Mouse (Mus musculus) limb, embryonic 10.5 days (tissue): ENCODE measurements around the gene Gnptg. TPM values are rescaled to one million over a fixed set of nuclear protein-coding genes. Genes with fewer than 3 reads are reported as not detected.
A peak's percentile ranks its signal among the peaks of the same experiment; 100 is the strongest.

Experiments used
- DNase-seq: peaks from one replicate; pipeline ENCODE4 v3.0.0-alpha.2; 2017; ENCODE audit warnings: low spot score
- H3K27ac ChIP-seq: fragments of 300-500 bp; sonication (generic); 2 replicates; pipeline ENCODE4 v1.5.1; 2016; ENCODE audit warnings: mild to moderate bottlenecking
- H3K27me3 ChIP-seq: fragments of 300-500 bp; sonication (generic); 2 replicates; pipeline ENCODE4 v1.6.1; 2016; ENCODE audit warnings: low read depth, mild to moderate bottlenecking; ENCODE audit not compliant: poor library complexity, severe bottlenecking
- H3K36me3 ChIP-seq: fragments of 300-500 bp; sonication (generic); 2 replicates; pipeline ENCODE4 v1.6.1; 2016; ENCODE audit warnings: mild to moderate bottlenecking, moderate library complexity
- H3K4me1 ChIP-seq: fragments of 300-500 bp; sonication (generic); 2 replicates; pipeline ENCODE4 v1.6.1; 2016
- H3K4me3 ChIP-seq: fragments of 300-500 bp; sonication (generic); 2 replicates; pipeline ENCODE4 v1.5.1; 2016; ENCODE audit warnings: mild to moderate bottlenecking, moderate library complexity
- H3K9me3 ChIP-seq: fragments of 300-500 bp; sonication (generic); replicated peaks from 2 replicates; pipeline ENCODE4 v1.6.1; 2016; ENCODE audit warnings: mild to moderate bottlenecking
- WGBS: fragments of 180-500 bp; shearing (Covaris S2); methylation state at CpG from one replicate; pipeline ENCODE4 v1.1.7; 2016; 5-methylcytosine and 5-hydroxymethylcytosine counted together
- microRNA-seq: library from miRNA; unstranded; fragments of <30 nt; microRNA quantifications from one replicate; pipeline ENCODE4, GENCODE M21; 2017
- polyA plus RNA-seq: library from polyadenylated mRNA; unstranded; fragments of >200 nt; fragmentation: Nextera tagmentation; extraction: Ambion mirVana; gene quantifications from 2 replicates; pipeline ENCODE4 v1.2.1, GENCODE M21; 2016

Gene Gnptg
- polyA plus RNA-seq, 1 experiment from 2014 or later = 34.6 TPM

DNA sequence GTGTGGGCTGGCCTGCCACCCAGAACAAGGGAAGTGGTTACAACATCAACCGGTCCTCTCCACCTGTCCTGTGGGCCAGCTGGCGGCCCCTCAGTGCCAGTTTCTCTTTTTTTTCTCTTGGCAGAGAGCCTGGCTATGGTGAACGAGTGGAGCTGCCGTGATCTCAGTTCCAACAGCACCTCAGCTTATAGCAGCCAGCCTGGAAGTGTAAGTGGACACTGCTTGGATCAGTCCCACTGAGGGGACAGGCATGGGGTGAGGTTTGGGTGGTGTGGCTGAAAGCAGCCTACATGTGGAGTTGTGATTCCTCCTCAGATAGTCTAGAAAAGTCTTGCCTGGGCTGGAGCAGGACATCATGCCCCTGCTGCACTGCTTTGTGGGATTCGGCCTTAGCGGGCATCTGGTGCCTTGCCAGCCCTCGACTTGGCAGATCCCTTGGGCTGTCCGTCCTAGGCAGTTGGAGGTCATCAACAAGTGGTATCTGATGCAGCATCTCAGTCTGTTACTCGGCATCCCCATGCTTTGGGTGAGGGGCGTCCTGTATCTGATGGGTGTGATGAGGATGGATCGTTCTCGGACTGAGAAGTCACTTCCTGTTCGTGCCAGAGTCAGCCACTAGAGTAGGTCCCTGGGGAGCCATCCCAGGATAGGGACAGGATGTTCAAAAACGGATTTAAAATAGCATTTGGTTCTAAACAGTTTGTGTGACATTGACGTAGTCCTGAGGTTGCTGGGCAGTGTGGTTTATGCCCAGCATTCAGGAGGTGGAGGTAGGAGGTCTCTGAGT lies 29.1 kb downstream of the Gnptg start:
- 89% methylated on average over 15 of the region's 15 CpGs for WGBS
- Histone ChIP-seq H3K4me3 (no peak overlapping the region), H3K27me3 (no peaks in the 10 kb centered on the region), H3K27ac (no peak overlapping the region), H3K36me3 (peaks cover 98% of the 10 kb centered on the region), H3K9me3 (no peaks in the 10 kb centered on the region), H3K4me1 (no peaks in the 10 kb centered on the region)
- DNase-seq = no peak

DNA sequence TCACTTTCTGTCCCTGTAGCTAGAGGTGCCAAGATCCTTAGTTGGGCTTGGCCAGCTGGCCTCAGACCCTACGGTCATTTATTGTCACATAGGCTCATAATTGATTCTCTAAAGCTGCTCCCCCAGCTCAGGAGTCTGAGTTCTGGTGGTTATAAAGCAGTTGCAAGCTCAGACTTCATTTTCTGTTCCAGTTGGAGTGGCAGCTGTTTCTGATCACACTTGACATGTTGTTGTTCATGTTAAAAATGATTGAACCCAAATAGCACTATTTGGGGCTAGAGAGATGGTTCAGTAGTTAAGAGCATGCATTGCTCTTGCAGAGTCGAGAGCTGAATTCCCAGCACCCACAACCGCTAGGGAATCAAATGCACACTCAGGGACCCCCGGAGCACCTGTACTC lies 29.9 kb downstream of the Gnptg start:
- no peak for DNase-seq
- H3K27me3 ChIP-seq = no peaks in the 10 kb centered on the region
- WGBS = 90% methylated on average over 4 of the region's 4 CpGs
- no peaks in the 10 kb centered on the region for H3K9me3 ChIP-seq
- H3K4me3 ChIP-seq = no peak overlapping the region
- peaks cover 98% of the 10 kb centered on the region for H3K36me3 ChIP-seq
- H3K27ac ChIP-seq = no peak overlapping the region
- H3K4me1 ChIP-seq = no peaks in the 10 kb centered on the region

DNA sequence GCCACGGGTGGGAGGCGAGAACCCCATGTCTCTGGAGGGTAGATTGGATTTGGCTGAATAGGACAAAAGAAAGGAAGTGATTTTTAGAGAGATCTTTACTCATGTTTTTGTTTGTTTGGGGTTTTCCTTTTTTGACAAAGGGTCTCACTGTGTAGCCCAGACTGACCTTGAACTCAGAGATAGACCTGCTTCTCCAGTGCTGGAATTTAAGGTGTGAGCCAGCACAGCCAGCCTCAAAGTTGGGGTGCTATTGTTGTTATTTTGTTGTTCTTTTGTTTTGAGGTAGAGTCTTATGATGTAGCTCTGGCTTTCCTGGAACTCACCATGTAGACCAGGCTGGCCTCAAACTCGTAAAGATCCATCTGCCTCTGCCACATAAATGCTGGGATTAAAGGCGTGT lies 37.5 kb downstream of the Gnptg start:
- Histone ChIP-seq H3K4me3 (no peak overlapping the region), H3K36me3 (peaks cover 90% of the 10 kb centered on the region), H3K4me1 (no peaks in the 10 kb centered on the region), H3K27ac (no peak overlapping the region), H3K27me3 (no peaks in the 10 kb centered on the region), H3K9me3 (no peaks in the 10 kb centered on the region)
- DNase-seq = no peak
- WGBS = 94% methylated on average over 4 of the region's 4 CpGs

DNA sequence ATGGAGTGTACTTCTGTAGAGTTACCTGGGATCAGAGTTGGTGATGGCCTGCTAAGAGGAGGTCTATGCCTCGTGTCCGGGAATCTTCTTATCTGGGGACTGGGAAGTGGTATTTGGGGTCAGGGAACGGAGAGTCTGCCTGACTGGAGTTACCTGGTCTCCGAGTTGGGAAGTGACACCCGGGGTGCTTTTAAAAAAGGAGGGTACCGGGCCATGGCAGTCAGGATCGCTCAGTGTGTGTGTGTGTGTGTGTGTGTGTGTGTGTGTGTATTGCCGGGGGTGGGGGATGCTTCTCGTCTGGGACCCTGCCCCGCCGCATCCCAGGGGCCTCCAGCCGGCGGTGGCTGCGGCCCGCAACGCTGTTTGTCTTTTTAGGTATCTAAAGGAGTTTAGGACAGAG lies 50.8 kb downstream of the Gnptg start:
- Histone ChIP-seq H3K27me3 (no peaks in the 10 kb centered on the region), H3K4me1 (peaks cover 27% of the 10 kb centered on the region), H3K27ac (peak overlapping the region; percentile 92), H3K9me3 (no peaks in the 10 kb centered on the region), H3K36me3 (peaks cover 41% of the 10 kb centered on the region), H3K4me3 (peak overlapping the region; percentile 91)
- no peak for DNase-seq
- 3% methylated on average over 16 of the region's 16 CpGs for WGBS

DNA sequence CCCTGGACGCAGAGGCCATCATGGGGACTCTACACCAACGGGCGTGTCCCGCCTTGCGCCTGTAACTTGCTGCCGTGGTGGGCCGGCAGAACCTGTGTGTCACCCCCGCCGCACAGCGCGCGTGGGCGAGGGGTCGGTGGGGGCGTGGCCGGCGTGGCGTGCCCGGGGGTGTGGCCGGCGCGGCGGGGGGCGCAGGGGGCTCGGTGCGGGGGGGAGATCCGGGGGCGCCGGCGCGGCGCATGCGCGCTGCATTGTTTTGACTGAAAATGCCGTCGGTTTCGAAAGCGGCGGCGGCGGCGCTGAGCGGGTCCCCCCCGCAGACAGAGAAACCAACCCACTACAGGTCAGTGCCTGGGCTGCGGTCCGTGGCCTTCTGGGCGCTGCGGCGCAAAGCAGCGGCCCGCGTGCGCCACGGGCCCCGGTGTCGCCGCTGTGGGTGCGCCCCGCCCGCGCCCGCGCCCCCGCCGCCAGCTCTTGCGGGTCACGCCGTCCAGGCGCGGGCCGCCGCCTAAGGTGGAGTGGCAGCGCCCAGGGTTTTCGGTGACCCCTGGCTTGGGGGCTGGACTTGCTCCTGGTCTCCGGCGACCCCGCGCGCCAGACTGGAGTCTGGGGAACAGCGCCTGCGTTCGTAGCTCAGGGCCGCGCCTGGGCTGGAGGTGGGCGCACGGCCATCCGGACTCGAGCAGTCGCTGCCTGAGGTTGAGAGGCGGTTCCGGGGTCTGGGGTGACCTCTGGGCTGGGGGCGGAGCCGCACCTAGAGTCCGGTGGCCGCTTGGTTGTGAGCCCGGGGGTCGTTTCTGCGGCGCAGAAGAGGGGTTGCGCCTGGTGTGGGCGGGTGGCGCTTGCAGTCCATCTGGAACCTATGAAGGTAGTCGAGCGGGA lies 51.5 kb downstream of the Gnptg start, which contains the start of gene Unkl:
Unkl (plus strand) TSS at position 248 of the 882 bp plus-strand sequence.
- peaks cover 33% of the 10 kb centered on the region for H3K4me1 ChIP-seq

DNA sequence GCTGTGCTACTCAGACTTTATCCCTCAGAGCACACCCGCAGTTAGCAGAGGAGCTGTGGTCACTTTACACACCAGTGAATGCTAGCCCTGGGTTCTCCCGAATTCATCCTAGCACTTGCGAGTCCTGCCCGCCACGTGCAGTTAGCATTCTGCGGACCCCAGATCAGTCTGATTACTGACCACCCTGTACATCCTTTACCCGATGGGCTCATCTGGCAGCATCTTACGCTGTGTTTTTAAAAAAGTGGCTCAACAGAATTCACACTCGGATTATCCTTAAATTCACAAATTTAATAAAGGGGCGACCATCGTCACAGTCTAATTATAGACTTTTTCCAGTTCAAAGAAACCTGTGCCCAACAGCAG lies 52.2 kb downstream of the Gnptg start:
- peak overlapping the region; percentile 91 for H3K4me3 ChIP-seq
- H3K27me3 ChIP-seq = no peaks in the 10 kb centered on the region
- 6% methylated on average over 11 of the region's 11 CpGs for WGBS
- peaks cover 37% of the 10 kb centered on the region for H3K4me1 ChIP-seq
- DNase-seq = peak; percentile 41
- H3K27ac ChIP-seq = peak overlapping the region; percentile 92
- no peaks in the 10 kb centered on the region for H3K9me3 ChIP-seq
- H3K36me3 ChIP-seq = peaks cover 28% of the 10 kb centered on the region

More for the DNA sequence above, 51.5 kb downstream of the Gnptg start, which contains the start of gene Unkl:
- peak within 1 kb of the TSS; percentile 91 for H3K4me3 ChIP-seq
- peak within 1 kb of the TSS; percentile 92 for H3K27ac ChIP-seq
- H3K9me3 ChIP-seq = no peaks in the 10 kb centered on the region
- DNase-seq = peak; percentile 89
- H3K27me3 ChIP-seq = no peaks in the 10 kb centered on the region
- H3K36me3 ChIP-seq = peaks cover 34% of the 10 kb centered on the region
- WGBS = under 1% methylated on average over 82 of the region's 104 CpGs

DNA sequence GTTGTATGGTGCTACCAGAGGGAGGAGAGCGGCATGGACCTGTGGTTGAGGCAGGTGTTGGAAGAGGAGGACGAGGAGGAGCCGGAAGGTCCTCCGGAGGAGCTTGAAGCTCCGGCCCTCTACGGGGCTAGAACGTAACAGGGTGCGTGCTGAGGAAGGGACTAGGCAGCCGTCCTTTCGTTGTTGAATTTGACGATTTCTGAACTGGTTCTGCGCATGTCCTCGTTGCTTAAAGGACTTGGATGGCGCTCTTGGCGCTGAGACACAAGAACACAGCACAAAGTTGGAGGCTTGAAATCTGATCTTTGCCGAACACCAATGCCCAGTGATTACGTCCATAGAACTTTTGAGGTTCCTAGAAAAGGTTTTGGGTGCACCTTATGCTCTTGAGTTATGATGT lies 55.0 kb downstream of the Gnptg start:
- Histone ChIP-seq H3K36me3 (peaks cover 6% of the 10 kb centered on the region; the same call in 1 of the 2 replicates), H3K4me1 (peaks cover 36% of the 10 kb centered on the region), H3K27me3 (0 out of 2 replicates have a peak, but pooled peaks cover 7% of the 10 kb centered on the region), H3K27ac (peak overlapping the region; percentile 91), H3K9me3 (no peaks in the 10 kb centered on the region), H3K4me3 (peak overlapping the region; percentile 78)
- no peak for DNase-seq
- WGBS = 8% methylated on average over 17 of the region's 17 CpGs

DNA sequence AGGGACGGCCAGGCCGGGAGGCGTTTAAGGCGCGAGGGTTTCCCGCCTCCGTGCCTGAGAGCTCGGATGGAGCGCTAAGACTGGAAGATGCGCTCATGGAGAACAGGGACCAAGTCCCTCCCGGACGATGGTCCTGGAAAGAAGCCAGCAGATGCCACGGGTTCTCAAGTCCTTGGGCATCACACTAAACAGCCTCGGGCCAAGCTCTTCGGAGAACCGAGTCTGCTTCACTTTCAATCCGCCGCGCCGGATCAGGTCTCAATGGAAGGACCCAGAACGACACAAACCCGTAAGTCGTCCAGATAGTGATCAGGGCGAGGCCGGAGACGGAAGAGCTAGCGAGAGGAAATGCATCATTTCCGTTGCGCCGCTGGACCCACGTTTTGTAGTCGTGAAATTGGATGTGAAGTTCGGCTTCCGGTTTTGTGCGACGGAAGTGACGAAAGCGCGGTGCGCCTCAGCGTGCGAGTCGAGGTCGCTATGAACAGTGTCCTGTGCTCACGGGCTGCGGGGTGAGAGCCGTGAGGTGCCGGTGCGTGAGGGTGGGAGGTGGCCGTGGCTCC lies 55.7 kb downstream of the Gnptg start, which contains the start of gene BC003965:
BC003965 (plus strand) TSS at position 426 of the 563 bp plus-strand sequence.
- WGBS = under 1% methylated on average over 50 of the region's 50 CpGs
- DNase-seq = peak; percentile 100

More for the DNA sequence above, 55.7 kb downstream of the Gnptg start, which contains the start of gene BC003965:
- H3K4me1 ChIP-seq = peaks cover 29% of the 10 kb centered on the region
- H3K27me3 ChIP-seq = 0 out of 2 replicates have a peak, but pooled peaks cover 7% of the 10 kb centered on the region
- peak within 1 kb of the TSS; percentile 78 for H3K4me3 ChIP-seq
- H3K36me3 ChIP-seq = peaks cover 6% of the 10 kb centered on the region; the same call in 1 of the 2 replicates
- peak within 1 kb of the TSS; percentile 91 for H3K27ac ChIP-seq
- H3K9me3 ChIP-seq = no peaks in the 10 kb centered on the region

Small RNAs within 50 kb of the gene (microRNA-seq; reads per million reads assigned to microRNA genes)
- gene Mir3547 = not detected

Other genes starting within 250 kb of the Gnptg start
- 10.4 and 10.8 TPM in 2 replicates for gene Cramp1l, start 224.3 kb downstream of the Gnptg start, polyA plus RNA-seq
- 24.2 and 30.0 TPM in 2 replicates for gene Ift140, start 224.0 kb downstream of the Gnptg start, polyA plus RNA-seq
- gene Tmem204, start 156.5 kb downstream of the Gnptg start, polyA plus RNA-seq = 11.3 and 15.3 TPM in 2 replicates
- 60.6 and 60.7 TPM in 2 replicates for gene Telo2, start 124.2 kb downstream of the Gnptg start, polyA plus RNA-seq
- gene Ptx4, start 119.4 kb downstream of the Gnptg start, polyA plus RNA-seq = 0.18 and 0.23 TPM in 2 replicates
- gene Clcn7, start 106.7 kb downstream of the Gnptg start, polyA plus RNA-seq = 21.3 and 26.5 TPM in 2 replicates
- not detected in 2 replicates for gene Ccdc154, start 77.7 kb downstream of the Gnptg start, polyA plus RNA-seq
- gene Gm38655, start 64.7 kb downstream of the Gnptg start, polyA plus RNA-seq = not detected in 2 replicates
- 36.0 and 38.5 TPM in 2 replicates for gene BC003965, start 55.6 kb downstream of the Gnptg start, polyA plus RNA-seq
- 9.1 and 10.0 TPM in 2 replicates for gene Unkl, start 51.7 kb downstream of the Gnptg start, polyA plus RNA-seq
- 74.6 and 76.6 TPM in 2 replicates for gene Tsr3, start within 50 bp of the Gnptg start, polyA plus RNA-seq
- 0.49 and 0.93 TPM in 2 replicates for gene Baiap3, start 16.2 kb upstream of the Gnptg start, polyA plus RNA-seq
- 974 and 998 TPM in 2 replicates for gene Ube2i, start 34.5 kb upstream of the Gnptg start, polyA plus RNA-seq
- gene Prss34, start 58.3 kb upstream of the Gnptg start, polyA plus RNA-seq = not detected in 2 replicates
- not detected in 2 replicates for gene Prss28, start 68.5 kb upstream of the Gnptg start, polyA plus RNA-seq
- not detected in 2 replicates for gene Prss29, start 78.5 kb upstream of the Gnptg start, polyA plus RNA-seq
- not detected in 2 replicates for gene Tpsab1, start 105.4 kb upstream of the Gnptg start, polyA plus RNA-seq
- not detected in 2 replicates for gene Tpsb2, start 126.2 kb upstream of the Gnptg start, polyA plus RNA-seq
- gene Tpsg1, start 129.1 kb upstream of the Gnptg start, polyA plus RNA-seq = not detected in 2 replicates
- 1.8 and 3.2 TPM in 2 replicates for gene Cacna1h, start 193.7 kb upstream of the Gnptg start, polyA plus RNA-seq
- not detected in 2 replicates for gene Tekt4, start 214.5 kb upstream of the Gnptg start, polyA plus RNA-seq